Mouse (Mus musculus) spleen, postnatal 10 days (tissue): Measurements from ENCODE around the gene Avp.
"Not testable (repeated sequence)": the region's sequence is repeated elsewhere in the genome, so short reads cannot be mapped to it uniquely, and the experiment has no call there.

Experiments
- DNase-seq, 2 experiments: peaks; one replicate each; pipeline ENCODE4 v3.0.0; 2021 to 2022; ENCODE audit warnings: low spot score in 2 of 2

The Avp gene

GRCm38 (mm10) chr2:130582552-130582951 is at the start of gene Avp:
Avp (minus strand) TSS chr2:130582554.
- DNase-seq = no peak

GRCm38 (mm10) chr2:130629839-130630203 is 47.5 kb upstream of the Avp start, which contains the start of the genes Fastkd5 and Ubox5:
Fastkd5 (minus strand) TSS chr2:130630027.
Ubox5 (minus strand) TSS chr2:130630038.
- DNase-seq = peak; percentile 93 to 94

GRCm38 (mm10) chr2:130629080-130629838 is 46.9 kb upstream of the Avp start:
- DNase-seq = no peak

GRCm38 (mm10) chr2:130628424-130628823 is 46.1 kb upstream of the Avp start:
- DNase-seq = peak in 1 of 2 experiments; percentile 59

- DNase-seq = no peak
Observed at GRCm38 (mm10) chr2:130618972-130619371, 36.6 kb upstream of the Avp start.

- peak in 1 of 2 experiments; percentile 42 for DNase-seq
Observed at GRCm38 (mm10) chr2:130613091-130613490, 30.7 kb upstream of the Avp start.

GRCm38 (mm10) chr2:130602195-130602594 is 19.8 kb upstream of the Avp start:
- DNase-seq = no peak

- DNase-seq = no peak
Observed at GRCm38 (mm10) chr2:130598399-130598798, 16.0 kb upstream of the Avp start.

GRCm38 (mm10) chr2:130597601-130598010 is 15.3 kb upstream of the Avp start:
- no peak for DNase-seq

- no peak for DNase-seq
Observed at GRCm38 (mm10) chr2:130595596-130595995, 13.2 kb upstream of the Avp start.

- no peak for DNase-seq
Observed at GRCm38 (mm10) chr2:130591016-130591415, 8.7 kb upstream of the Avp start.

GRCm38 (mm10) chr2:130589761-130590160 is 7.4 kb upstream of the Avp start:
- DNase-seq = no peak

GRCm38 (mm10) chr2:130589157-130589556 is 6.8 kb upstream of the Avp start:
- DNase-seq = no peak

- DNase-seq = no peak
Observed at GRCm38 (mm10) chr2:130588373-130588772, 6.0 kb upstream of the Avp start.

- DNase-seq = no peak
Observed at GRCm38 (mm10) chr2:130586016-130586415, 3.7 kb upstream of the Avp start.

GRCm38 (mm10) chr2:130583902-130584560 is 1.7 kb upstream of the Avp start:
- no peak for DNase-seq

- DNase-seq = no peak
Observed at GRCm38 (mm10) chr2:130581201-130581600, 1.2 kb downstream of the Avp start.

- DNase-seq = no peak
Observed at GRCm38 (mm10) chr2:130579791-130580190, 2.6 kb downstream of the Avp start.

GRCm38 (mm10) chr2:130578148-130578547 is 4.2 kb downstream of the Avp start:
- DNase-seq = peak; percentile 49 to 75

- peak in 1 of 2 experiments; percentile 74 for DNase-seq
Observed at GRCm38 (mm10) chr2:130577632-130578031, 4.7 kb downstream of the Avp start.

GRCm38 (mm10) chr2:130577021-130577420 is 5.3 kb downstream of the Avp start:
- DNase-seq = no peak

GRCm38 (mm10) chr2:130576564-130576963 is 5.8 kb downstream of the Avp start:
- not testable (repeated sequence) for DNase-seq

GRCm38 (mm10) chr2:130575873-130576272 is 6.5 kb downstream of the Avp start, which contains the start of gene Oxt:
Oxt (plus strand) TSS chr2:130576173.
- DNase-seq = no peak
